Mouse (Mus musculus): ENCODE data around the gene Ing4. TPM values are rescaled to one million over a fixed set of nuclear protein-coding genes. Genes with fewer than 3 reads are reported as not detected.

The Ing4 gene
- total RNA-seq (2012; rRNA removed) = 26.3 and 29.5 TPM in 2 replicates
- polyA plus RNA-seq (2012; ENCODE audit: insufficient read depth in 1 of 2, insufficient read length in 2 of 2, low read depth in 1 of 2, low replicate concordance in 2 of 2, missing spikeins in 1 of 2) = 10 to 100 TPM in 1 of 2 experiments, not detected in 1; 34.9 TPM

DNA sequence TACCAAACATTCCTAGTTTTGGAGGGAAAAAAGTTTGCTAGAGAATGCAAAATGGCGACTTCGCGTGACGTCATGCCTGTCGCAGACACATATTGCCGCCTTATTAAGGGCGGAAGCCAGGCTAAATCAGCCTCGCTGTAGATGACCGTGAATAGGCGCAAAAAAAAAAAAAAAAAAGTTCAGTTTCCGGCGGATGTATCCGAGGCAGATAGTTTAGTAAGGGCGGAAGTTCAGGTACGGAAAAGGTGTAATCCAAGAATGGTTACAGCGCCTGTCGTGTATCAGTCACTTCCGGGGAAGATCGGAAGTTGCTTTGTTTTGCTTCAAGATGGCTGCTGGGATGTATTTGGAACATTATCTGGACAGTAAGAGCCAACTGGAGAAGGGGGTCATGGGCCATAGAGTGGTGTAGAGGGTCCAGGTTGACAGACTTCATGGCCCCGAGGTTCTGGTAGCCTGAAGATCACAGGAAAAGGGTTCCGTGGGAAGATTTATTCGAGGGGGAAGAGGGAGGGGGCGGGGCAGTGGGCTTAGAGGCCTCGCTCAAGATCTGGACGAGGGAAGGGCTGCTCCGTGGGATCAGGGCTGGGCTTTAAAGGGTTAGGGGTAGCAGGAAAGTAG is at the start of gene Ing4:
TSS of gene Ing4 (plus strand) at position 228 of the 621 bp plus-strand sequence.
- peak; percentile 99 for DNase-seq (ENCODE audit: low read depth, low spot score)
- TF ChIP-seq NELFE (IDR thresholded peaks at IDR 0.05; ENCODE audit: low read depth, low read length) (no peak; the same call in 1 of the 2 replicates), NRF1 (IDR thresholded peaks at IDR 0.05; ENCODE audit: insufficient read depth, low read depth, low read length, poor library complexity, severe bottlenecking) (peak; percentile 35; the same call in 1 of the 2 replicates), ZMIZ1 (IDR thresholded peaks at IDR 0.05; ENCODE audit: low read depth, low read length) (no peak), MAX (IDR thresholded peaks at IDR 0.05; ENCODE audit: low read length) (peak; percentile 92), ELF1 (IDR thresholded peaks at IDR 0.05; ENCODE audit: low read depth, low read length) (peak; percentile 100), ETS1 (IDR thresholded peaks at IDR 0.05; ENCODE audit: low read depth, low read length) (peak; percentile 80), POLR2AphosphoS2 (IDR thresholded peaks at IDR 0.05; ENCODE audit: low read length) (peak; percentile 87; the same call in 1 of the 2 replicates), HCFC1 (IDR thresholded peaks at IDR 0.05; ENCODE audit: low read depth, low read length) (peak; percentile 98), ZNF384 (IDR thresholded peaks at IDR 0.05; ENCODE audit: low read depth, low read length) (peak; percentile 100), MXI1 (IDR thresholded peaks at IDR 0.05; ENCODE audit: low read depth, low read length) (no peak), POLR2A (IDR thresholded peaks at IDR 0.05; ENCODE audit: control insufficient read depth in 1 of 2, insufficient read depth in 1 of 2, low read depth in 1 of 2, low read length in 2 of 2, poor library complexity in 1 of 2) (peak; percentile 36 to 45; a peak in 2 of 4 replicates), POLR2AphosphoS5 (IDR thresholded peaks at IDR 0.05; ENCODE audit: borderline replicate concordance, low read depth, low read length) (no peak), GATA1 (IDR thresholded peaks at IDR 0.05; ENCODE audit: low read depth, low read length) (0 out of 2 replicates have a peak, but pooled peaks have one; percentile 10), MYC (IDR thresholded peaks at IDR 0.05; ENCODE audit: low read depth, low read length) (peak; percentile 86), E2F4 (IDR thresholded peaks at IDR 0.05; ENCODE audit: borderline replicate concordance, low read depth, low read length) (peak; percentile 96), TBP (IDR thresholded peaks at IDR 0.05; ENCODE audit: low read depth, low read length) (peak; percentile 83), MAFK (IDR thresholded peaks at IDR 0.05; ENCODE audit: borderline replicate concordance, low read depth, low read length) (no peak), SIN3A (IDR thresholded peaks at IDR 0.05; ENCODE audit: low read length) (peak; percentile 99), KAT2A (conservative IDR thresholded peaks at IDR 0.05; ENCODE audit: low read depth, low read length) (peak; percentile 96), TAL1 (IDR thresholded peaks at IDR 0.05; ENCODE audit: low read length) (no peak)
- Histone ChIP-seq H3K79me2 (ENCODE audit: control insufficient read depth, insufficient read depth, low read length, poor library complexity) (peaks cover 5% of the 10 kb centered on the region; the same call in 1 of the 2 replicates), H3K27ac (ENCODE audit: control insufficient read depth, low read depth, low read length) (peak within 1 kb of the TSS; percentile 88), H3K4me3 (ENCODE audit: control insufficient read depth in 1 of 2, insufficient read depth in 1 of 2, low read depth in 2 of 2, low read length in 2 of 2) (peak within 1 kb of the TSS; percentile 81 to 86), H3K9me3 (replicated peaks; ENCODE audit: insufficient read depth, low read length) (no peaks in the 10 kb centered on the region), H3K27me3 (ENCODE audit: control insufficient read depth in 1 of 2, insufficient read depth in 2 of 2, low read length in 2 of 2) (no peaks in the 10 kb centered on the region), H3K36me3 (ENCODE audit: control insufficient read depth in 1 of 2, insufficient read depth in 2 of 2, low read length in 2 of 2) (peaks cover 0 to 22% of the 10 kb centered on the region in 2 experiments; a peak in 3 of 4 replicates), H3K4me1 (ENCODE audit: control insufficient read depth in 1 of 2, insufficient read depth in 2 of 2, low read length in 2 of 2) (peaks cover 13 to 18% of the 10 kb centered on the region in 2 experiments), H3K9ac (ENCODE audit: control insufficient read depth, low read depth, low read length, poor library complexity, severe bottlenecking) (peak within 1 kb of the TSS; percentile 80)

Measured in MEL (cell line).